Mouse (Mus musculus): ENCODE measurements at regions not wholly inside any gene's neighbourhood (a gene's known extent, or its start where the extent isn't known, plus 50 kb on each side); places are given as distances from the start of the nearest gene placed in this dataset.

DNA sequence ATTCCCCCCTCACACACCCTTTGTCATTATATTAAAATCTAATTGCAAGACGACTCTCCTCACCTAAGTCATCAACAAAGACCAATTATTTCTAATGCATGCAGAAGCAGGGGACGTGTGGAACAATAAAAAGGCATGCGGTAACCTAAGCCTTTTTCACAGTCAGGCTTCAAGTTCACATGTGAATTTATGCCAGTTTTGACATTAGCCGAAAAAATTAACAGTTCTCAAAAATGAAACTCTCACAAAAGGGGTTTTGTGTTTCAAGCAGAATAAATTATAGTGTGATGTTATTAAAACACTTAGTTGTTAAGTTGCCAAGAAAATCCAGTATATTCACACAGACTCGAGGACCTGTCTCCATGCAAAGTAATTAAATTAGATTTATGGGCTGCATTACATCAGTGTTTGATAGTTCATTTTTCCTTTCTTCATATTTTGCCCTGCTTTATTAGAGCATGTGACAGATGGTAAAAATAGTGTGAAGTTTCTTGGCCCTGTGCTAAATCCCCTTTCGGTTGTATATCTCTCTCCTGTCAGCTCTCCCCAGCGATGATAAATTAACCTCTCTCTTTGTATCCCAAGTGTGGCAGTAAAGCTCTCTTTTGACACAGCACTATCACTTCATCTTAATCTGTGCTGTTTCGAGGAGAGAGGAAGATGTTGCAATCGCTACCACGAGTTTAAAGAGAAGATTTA, 287.5 kb upstream of the Zfp703 start:
- TF ChIP-seq POLR2A (IDR thresholded peaks at IDR 0.05; ENCODE audit: borderline replicate concordance, low read depth, low read length) (no peak), CTCF (IDR thresholded peaks at IDR 0.05; ENCODE audit: low read depth, low read length) (no peak)
